In the genomic region with DNA sequence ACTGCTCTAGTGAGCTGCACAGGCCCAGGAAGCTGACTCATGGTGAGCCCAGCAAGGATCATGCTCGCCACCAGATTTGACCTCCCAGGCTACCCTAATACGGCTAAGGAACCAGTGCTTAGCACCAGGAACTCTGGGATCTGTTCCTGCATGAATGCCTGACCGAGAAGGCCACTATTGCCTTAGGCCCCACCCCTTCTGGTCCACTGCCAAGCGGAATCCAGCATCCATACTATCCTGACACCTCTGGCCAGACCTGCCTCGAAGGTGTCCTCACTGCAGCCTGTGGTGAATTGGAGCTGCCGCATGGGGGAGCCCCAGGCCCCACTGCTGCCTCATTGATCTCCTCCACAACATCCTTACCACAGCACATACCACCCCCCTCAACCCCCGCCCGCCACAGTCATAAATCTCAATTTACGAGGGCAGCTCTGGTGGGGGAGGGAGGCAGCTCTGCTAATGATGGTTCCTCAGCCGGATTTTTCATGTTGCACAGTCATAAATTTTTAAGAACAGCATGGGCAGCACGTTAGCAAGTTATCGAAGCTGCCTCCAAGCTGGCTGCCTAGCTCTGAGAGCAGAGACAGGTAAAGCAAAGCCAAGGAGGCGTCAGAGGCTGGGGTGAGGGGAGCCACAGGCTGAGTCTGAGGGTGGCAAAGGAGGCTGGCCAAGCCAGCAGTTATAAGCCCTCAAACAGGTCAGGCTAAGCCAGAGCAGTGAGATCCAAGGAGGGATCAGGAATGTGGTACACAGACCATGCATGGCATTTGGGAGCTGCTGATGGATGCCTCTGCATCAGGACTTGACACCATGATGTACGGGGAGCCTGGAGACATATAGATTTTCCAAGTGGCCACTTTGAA, we compare ENCODE assay signal across 8 mouse cellular contexts. TPM values are rescaled to one million over a fixed set of nuclear protein-coding genes. Genes with fewer than 3 reads are reported as not detected.
DNase-seq lines count a peak whose midpoint lies in the region.

No protein-coding gene starts in this region.

- DNase-seq in adrenal gland, postnatal 10 days: peak; percentile 50
- DNase-seq in adrenal gland, adult 18-20 months (ENCODE audit: low spot score in 2 of 2): no peak
- DNase-seq in urinary bladder, postnatal 25 days (ENCODE audit: low spot score): peak; percentile 49
- DNase-seq in urinary bladder, adult 2 months (ENCODE audit: low spot score): no peak
- peak; percentile 55 for DNase-seq in kidney, adult 11 months
- DNase-seq in lung, postnatal 14 days: peak; percentile 24
- no peak for DNase-seq in cerebellum, adult 8-10 months
- DNase-seq in c-Kit-positive CD71-positive TER-119-positive erythroid progenitor cells, embryonic 14.5 days (ENCODE audit: low spot score): no peak

RNA-seq across cellular contexts. Expression of a gene that starts 23.3 kb away (rescaled TPM):
- 10 to 100 TPM; 25.6 to 29.6 TPM for total RNA-seq in adrenal gland, postnatal 10 days (2021)
- 10 to 100 TPM; 20.6 to 23.3 TPM for total RNA-seq in adrenal gland, adult 18-20 months (2021)
- polyA plus RNA-seq in urinary bladder, adult 2 months (2012; rRNA removed): 33.0 and 33.9 TPM in 2 replicates

Comparison
In these comparisons a context has a peak if more than half of its experiments do, and no peak if none do; other contexts are left out.
1. DNase-seq: peak in adrenal gland, postnatal 10 days (single experiment), urinary bladder, postnatal 25 days (single experiment), kidney, adult 11 months (single experiment) and lung, postnatal 14 days (single experiment); none in adrenal gland, adult 18-20 months (0 of 2), urinary bladder, adult 2 months (single experiment), cerebellum, adult 8-10 months (single experiment) and c-Kit-positive CD71-positive TER-119-positive erythroid progenitor cells, embryonic 14.5 days (single experiment).